Mouse (Mus musculus): ENCODE results near the gene Fignl1. TPM values are rescaled to one million over a fixed set of nuclear protein-coding genes. Genes with fewer than 3 reads are reported as not detected.

The Fignl1 gene
- 85.0 and 93.2 TPM in 2 replicates for polyA plus RNA-seq (2015; fragmentation: Nextera tagmentation; extraction: Ambion mirVana)

DNA sequence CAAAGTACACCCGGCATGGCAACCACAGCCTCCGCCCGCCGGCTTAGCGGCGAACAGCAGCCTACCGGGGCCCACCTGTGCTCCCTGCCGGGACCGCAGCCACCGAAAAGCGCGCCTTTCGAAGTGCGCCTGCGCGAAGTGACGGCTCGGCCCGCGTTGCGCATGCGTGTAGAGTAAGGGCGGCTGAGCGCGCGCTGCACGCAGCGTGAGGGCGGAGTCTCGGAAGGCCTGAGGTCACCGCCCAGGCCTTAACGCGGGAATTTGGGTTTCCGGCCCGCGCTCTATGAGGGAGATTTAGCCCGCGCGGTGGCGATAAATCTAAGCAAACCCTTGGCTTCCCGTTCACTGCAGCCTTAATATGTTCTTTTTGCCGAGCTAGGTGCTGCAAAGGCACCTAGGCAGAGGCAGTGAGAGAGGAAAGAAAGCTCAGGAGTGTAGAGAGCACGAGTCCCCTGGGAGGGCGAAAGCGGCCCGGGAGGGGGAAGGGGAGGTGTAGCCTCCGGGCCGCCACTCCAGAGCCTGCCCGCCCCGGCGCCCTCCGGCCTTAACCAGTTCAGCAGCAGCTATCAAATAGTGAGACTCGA, at the start of gene Fignl1:
TSS of gene Fignl1 (minus strand) at position 143 of the 584 bp plus-strand sequence.
- peak; percentile 94 for ATAC-seq (ENCODE audit: insufficient read depth)
- Histone ChIP-seq H3K4me1 (replicated peaks) (peaks cover 65% of the 10 kb centered on the region), H3K36me3 (replicated peaks) (peaks cover 28% of the 10 kb centered on the region), H3K27me3 (no peaks in the 10 kb centered on the region), H3K27ac (replicated peaks) (peak within 1 kb of the TSS; percentile 96), H3K9ac (peak within 1 kb of the TSS; percentile 85), H3K4me3 (replicated peaks) (peak within 1 kb of the TSS; percentile 77), H3K9me3 (replicated peaks) (no peaks in the 10 kb centered on the region), H3K4me2 (peak within 1 kb of the TSS; percentile 99)
- WGBS (ENCODE audit: insufficient replicate concordance) = under 1% methylated on average over 53 of the region's 53 CpGs

DNA sequence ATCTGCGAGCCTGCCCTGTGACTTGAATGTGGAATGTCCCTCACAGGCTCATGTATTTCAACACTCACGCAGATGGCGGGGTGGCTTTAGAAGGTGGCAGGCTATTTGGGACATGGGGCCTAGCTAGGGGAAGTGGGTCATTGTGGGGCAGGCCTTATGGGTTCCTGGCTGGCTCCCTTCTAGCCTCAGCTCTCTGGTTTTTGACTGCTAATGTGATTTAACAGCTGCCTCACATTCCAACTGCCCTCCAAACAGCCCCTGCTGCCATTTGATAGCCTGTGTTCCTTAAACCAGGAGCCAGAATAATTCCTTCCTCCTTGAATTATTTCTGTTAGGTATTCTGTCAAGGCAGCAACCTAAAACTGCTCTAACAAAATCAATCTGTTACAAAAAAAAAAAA, 48.2 kb upstream of the Fignl1 start:
- H3K27ac ChIP-seq (replicated peaks) = no peak overlapping the region
- H3K27me3 ChIP-seq = no peaks in the 10 kb centered on the region
- H3K4me3 ChIP-seq (replicated peaks) = no peak overlapping the region
- H3K4me1 ChIP-seq (replicated peaks) = no peaks in the 10 kb centered on the region
- no peak for ATAC-seq (ENCODE audit: insufficient read depth)
- 88% methylated on average over 3 of the region's 3 CpGs for WGBS (ENCODE audit: insufficient replicate concordance)
- H3K4me2 ChIP-seq = no peak overlapping the region
- H3K9me3 ChIP-seq (replicated peaks) = no peaks in the 10 kb centered on the region
- H3K36me3 ChIP-seq (replicated peaks) = no peaks in the 10 kb centered on the region
- no peak overlapping the region for H3K9ac ChIP-seq

- peaks cover 6% of the 10 kb centered on the region for H3K4me1 ChIP-seq (replicated peaks)
- no peaks in the 10 kb centered on the region for H3K27me3 ChIP-seq
- no peak overlapping the region for H3K9ac ChIP-seq
- WGBS (ENCODE audit: insufficient replicate concordance) = 75% methylated on average over 11 of the region's 11 CpGs
- no peak for ATAC-seq (ENCODE audit: insufficient read depth)
- H3K4me3 ChIP-seq (replicated peaks) = no peak overlapping the region
- H3K27ac ChIP-seq (replicated peaks) = no peak overlapping the region
- H3K9me3 ChIP-seq (replicated peaks) = no peaks in the 10 kb centered on the region
- no peaks in the 10 kb centered on the region for H3K36me3 ChIP-seq (replicated peaks)
- no peak overlapping the region for H3K4me2 ChIP-seq
These were observed 46.9 kb upstream of the Fignl1 start for GRCm38 (mm10) chr11:11855685-11856131.

GRCm38 (mm10) chr11:11855061-11855672, 46.4 kb upstream of the Fignl1 start:
- Histone ChIP-seq H3K36me3 (replicated peaks) (no peaks in the 10 kb centered on the region), H3K4me1 (replicated peaks) (peaks cover 12% of the 10 kb centered on the region), H3K4me3 (replicated peaks) (no peak overlapping the region), H3K4me2 (no peak overlapping the region), H3K27me3 (no peaks in the 10 kb centered on the region), H3K9ac (no peak overlapping the region), H3K9me3 (replicated peaks) (no peaks in the 10 kb centered on the region), H3K27ac (replicated peaks) (no peak overlapping the region)
- ATAC-seq (ENCODE audit: insufficient read depth) = no peak
- WGBS (ENCODE audit: insufficient replicate concordance) = 67% methylated on average over 6 of the region's 6 CpGs

DNA sequence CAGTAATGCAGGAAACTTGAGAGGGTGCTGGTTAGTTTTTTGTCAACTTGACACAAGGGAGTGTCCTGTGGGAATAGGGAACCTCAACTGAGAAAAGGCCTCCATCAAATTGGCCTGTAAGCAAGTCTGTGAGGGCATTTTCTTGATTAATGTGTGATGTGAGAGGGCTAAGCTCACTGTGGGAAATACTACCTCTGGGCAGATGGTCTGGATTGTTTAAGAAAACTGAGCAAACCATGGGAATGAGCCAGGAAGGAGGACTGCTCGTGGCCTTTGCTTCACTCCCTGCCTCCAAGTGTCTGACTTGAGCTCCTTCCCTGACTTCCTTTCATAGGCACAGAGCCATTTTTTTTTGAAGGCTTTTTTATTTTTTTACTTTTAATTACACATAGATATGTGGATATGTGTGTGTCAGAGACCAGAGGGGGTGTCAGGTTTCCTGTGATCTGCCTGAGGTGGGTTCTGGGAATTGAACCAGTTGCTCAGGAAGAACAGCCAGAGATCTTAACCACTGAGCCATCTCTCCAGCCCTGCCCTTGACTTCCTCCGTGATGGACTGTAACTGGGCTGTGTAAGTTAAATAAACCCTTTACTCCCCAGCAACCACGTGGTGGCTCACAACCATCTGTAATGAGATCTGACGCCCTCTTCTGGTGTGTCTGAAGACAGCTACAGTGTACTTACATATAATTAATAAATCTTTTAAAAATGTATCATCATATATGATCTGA, 45.1 kb upstream of the Fignl1 start:
- Histone ChIP-seq H3K9ac (no peak overlapping the region), H3K27ac (replicated peaks) (no peak overlapping the region), H3K4me2 (no peak overlapping the region), H3K4me1 (replicated peaks) (peaks cover 16% of the 10 kb centered on the region), H3K9me3 (replicated peaks) (no peaks in the 10 kb centered on the region), H3K36me3 (replicated peaks) (no peaks in the 10 kb centered on the region), H3K27me3 (no peaks in the 10 kb centered on the region), H3K4me3 (replicated peaks) (no peak overlapping the region)
- 34% methylated on average over 4 of the region's 4 CpGs for WGBS (ENCODE audit: insufficient replicate concordance)
- ATAC-seq (ENCODE audit: insufficient read depth) = no peak

- H3K9me3 ChIP-seq (replicated peaks) = no peaks in the 10 kb centered on the region
- H3K27ac ChIP-seq (replicated peaks) = no peak overlapping the region
- no peak overlapping the region for H3K4me2 ChIP-seq
- peaks cover 16% of the 10 kb centered on the region for H3K4me1 ChIP-seq (replicated peaks)
- H3K27me3 ChIP-seq = no peaks in the 10 kb centered on the region
- H3K9ac ChIP-seq = no peak overlapping the region
- no peaks in the 10 kb centered on the region for H3K36me3 ChIP-seq (replicated peaks)
- no peak overlapping the region for H3K4me3 ChIP-seq (replicated peaks)
- WGBS (ENCODE audit: insufficient replicate concordance) = 81% methylated on average over 6 of the region's 6 CpGs
- ATAC-seq (ENCODE audit: insufficient read depth) = no peak
These were observed 43.3 kb upstream of the Fignl1 start for GRCm38 (mm10) chr11:11851957-11852505.

- Histone ChIP-seq H3K36me3 (replicated peaks) (no peaks in the 10 kb centered on the region), H3K27ac (replicated peaks) (no peak overlapping the region), H3K9me3 (replicated peaks) (no peaks in the 10 kb centered on the region), H3K4me3 (replicated peaks) (no peak overlapping the region), H3K27me3 (no peaks in the 10 kb centered on the region), H3K4me1 (replicated peaks) (peaks cover 16% of the 10 kb centered on the region), H3K4me2 (no peak overlapping the region), H3K9ac (no peak overlapping the region)
- ATAC-seq (ENCODE audit: insufficient read depth) = no peak
- 48% methylated on average over 6 of the region's 6 CpGs for WGBS (ENCODE audit: insufficient replicate concordance)
These were observed 41.9 kb upstream of the Fignl1 start for GRCm38 (mm10) chr11:11850476-11851267.

GRCm38 (mm10) chr11:11849513-11850311, 41.0 kb upstream of the Fignl1 start:
- Histone ChIP-seq H3K4me1 (replicated peaks) (peaks cover 16% of the 10 kb centered on the region), H3K27me3 (no peaks in the 10 kb centered on the region; the same call in 1 of the 2 replicates), H3K36me3 (replicated peaks) (no peaks in the 10 kb centered on the region), H3K4me3 (replicated peaks) (no peak overlapping the region), H3K27ac (replicated peaks) (no peak overlapping the region; the same call in 1 of the 2 replicates), H3K9ac (no peak overlapping the region), H3K4me2 (no peak overlapping the region), H3K9me3 (replicated peaks) (no peaks in the 10 kb centered on the region)
- no peak for ATAC-seq (ENCODE audit: insufficient read depth)
- 45% methylated on average over 13 of the region's 13 CpGs for WGBS (ENCODE audit: insufficient replicate concordance)

GRCm38 (mm10) chr11:11848467-11848866, 39.7 kb upstream of the Fignl1 start:
- Histone ChIP-seq H3K4me2 (no peak overlapping the region), H3K9ac (no peak overlapping the region), H3K36me3 (replicated peaks) (no peaks in the 10 kb centered on the region), H3K27me3 (no peaks in the 10 kb centered on the region; the same call in none of the 2 replicates), H3K27ac (replicated peaks) (no peak overlapping the region), H3K4me3 (replicated peaks) (no peak overlapping the region), H3K4me1 (replicated peaks) (peaks cover 27% of the 10 kb centered on the region), H3K9me3 (replicated peaks) (no peaks in the 10 kb centered on the region)
- 77% methylated on average over 4 of the region's 4 CpGs for WGBS (ENCODE audit: insufficient replicate concordance)
- no peak for ATAC-seq (ENCODE audit: insufficient read depth)

GRCm38 (mm10) chr11:11845044-11845443, 36.3 kb upstream of the Fignl1 start:
- Histone ChIP-seq H3K9me3 (replicated peaks) (no peaks in the 10 kb centered on the region), H3K9ac (no peak overlapping the region), H3K36me3 (replicated peaks) (no peaks in the 10 kb centered on the region), H3K4me2 (no peak overlapping the region), H3K27me3 (no peaks in the 10 kb centered on the region; the same call in none of the 2 replicates), H3K4me1 (replicated peaks) (peaks cover 48% of the 10 kb centered on the region), H3K4me3 (replicated peaks) (no peak overlapping the region), H3K27ac (replicated peaks) (no peak overlapping the region)
- 61% methylated on average over 8 of the region's 8 CpGs for WGBS (ENCODE audit: insufficient replicate concordance)
- ATAC-seq (ENCODE audit: insufficient read depth) = no peak

Data from liver, embryonic 15.5 days (tissue).